Mouse (Mus musculus) right cerebral cortex, adult 2 months (tissue): Measurements from ENCODE around the gene Wfdc13.
A peak's percentile ranks its signal among the peaks of the same experiment; 100 is the strongest.
"Not testable (repeated sequence)": the region's sequence is repeated elsewhere in the genome, so short reads cannot be mapped to it uniquely, and the experiment has no call there.

Experiments used
- DNase-seq, 2 experiments: peaks; one replicate each; pipeline ENCODE4 v3.0.0; 2021 to 2022; ENCODE audit warnings: low spot score in 2 of 2

The Wfdc13 gene

DNA sequence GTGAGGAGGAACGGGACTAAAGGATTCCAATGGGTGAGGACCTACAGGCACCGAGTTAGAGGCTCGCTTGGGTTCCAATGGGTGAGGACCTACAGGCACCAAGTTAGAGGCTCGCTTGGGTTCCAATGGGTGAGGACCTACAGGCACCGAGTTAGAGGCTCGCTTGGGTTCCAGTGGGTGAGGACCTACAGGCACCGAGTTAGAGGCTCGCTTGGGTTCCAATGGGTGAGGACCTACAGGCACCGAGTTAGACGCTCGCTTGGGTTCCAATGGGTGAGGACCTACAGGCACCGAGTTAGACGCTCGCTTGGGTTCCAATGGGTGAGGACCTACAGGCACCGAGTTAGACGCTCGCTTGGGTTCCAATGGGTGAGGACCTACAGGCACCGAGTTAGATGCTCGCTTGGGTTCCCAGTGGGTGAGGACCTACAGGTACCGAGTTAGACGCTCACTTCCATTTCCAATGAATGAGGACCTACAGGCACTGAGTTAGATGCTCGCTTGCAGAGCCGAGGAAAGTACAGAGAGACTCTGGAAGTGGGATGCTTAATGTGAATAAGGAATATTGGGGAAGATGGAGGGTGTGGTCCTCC, 31.4 kb downstream of the Wfdc13 start:
- DNase-seq, result not testable (repeated sequence)

DNA sequence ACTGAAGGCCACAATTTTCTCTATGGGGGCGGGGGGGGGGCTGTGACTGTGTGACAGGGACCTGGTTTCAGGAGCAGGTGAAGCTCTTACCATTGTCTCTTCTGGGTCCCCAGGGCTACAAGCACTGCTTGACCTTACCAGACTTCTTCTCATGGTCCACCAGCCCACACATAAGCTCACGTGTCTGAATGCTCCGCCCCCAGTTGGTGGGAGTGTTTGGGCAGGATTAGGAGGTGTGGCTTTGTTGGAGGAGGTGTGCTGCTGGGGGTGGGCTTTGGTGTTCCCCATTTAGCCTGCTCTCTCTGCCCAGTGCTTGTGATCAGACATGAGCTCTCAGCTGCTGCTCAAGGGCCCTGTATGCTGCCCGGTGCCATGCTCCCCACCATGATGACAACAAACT, 38.4 kb downstream of the Wfdc13 start:
- no peak for DNase-seq

DNA sequence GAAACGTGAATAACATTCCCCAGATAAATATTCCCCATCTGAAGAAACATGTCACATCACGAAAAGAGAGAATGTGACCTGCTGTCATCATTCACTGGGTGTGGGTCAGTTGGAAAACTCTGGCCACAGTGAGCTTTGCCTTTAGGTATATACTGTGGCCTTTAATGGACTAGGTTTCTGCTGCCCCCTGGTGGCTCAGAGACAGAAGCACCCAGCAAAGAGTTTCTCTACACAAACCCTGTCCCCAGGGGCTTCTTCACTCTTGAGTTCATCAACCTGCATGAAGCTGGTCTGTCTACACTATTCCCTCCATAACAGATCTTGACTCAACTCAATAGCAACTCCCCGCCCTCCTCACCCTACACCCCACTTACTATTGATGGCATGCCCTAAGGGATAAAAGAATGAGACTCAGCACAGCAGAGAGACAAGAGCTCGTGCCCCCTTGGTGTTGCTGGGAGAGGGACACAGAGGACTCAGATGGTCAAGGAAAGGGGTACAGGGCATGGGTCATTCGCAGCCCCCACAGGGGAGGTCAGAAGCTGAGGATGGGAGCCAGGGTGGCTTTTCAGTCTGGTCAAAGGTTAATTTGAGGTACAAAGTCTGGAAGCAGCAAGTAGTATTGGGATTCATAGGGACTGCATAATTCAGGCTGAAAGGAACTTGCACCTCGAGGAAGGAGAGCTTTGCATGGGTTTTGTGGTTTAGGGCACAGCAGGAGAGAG, 41.1 kb downstream of the Wfdc13 start:
- DNase-seq, result peak; percentile 73 to 79

DNA sequence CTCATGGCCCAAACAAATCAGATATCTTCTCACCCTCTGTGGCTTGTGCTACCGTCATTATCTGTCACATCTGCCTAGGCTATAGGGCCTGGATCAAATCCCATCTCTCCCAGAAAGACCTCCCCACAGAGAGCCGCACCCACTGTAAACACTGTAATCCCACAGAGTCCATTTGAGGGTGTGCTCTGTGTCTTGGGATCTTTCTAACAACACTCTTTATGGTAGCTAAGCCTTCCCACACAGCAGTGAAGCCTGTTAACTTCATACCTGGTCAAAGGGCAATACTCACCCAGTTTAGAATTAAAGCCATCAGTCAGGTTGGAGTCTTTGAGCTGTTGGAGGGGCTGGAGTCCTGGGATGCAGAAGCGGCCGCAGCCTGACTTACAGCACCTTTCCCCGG, 46.8 kb downstream of the Wfdc13 start:
- DNase-seq, result no peak

DNA sequence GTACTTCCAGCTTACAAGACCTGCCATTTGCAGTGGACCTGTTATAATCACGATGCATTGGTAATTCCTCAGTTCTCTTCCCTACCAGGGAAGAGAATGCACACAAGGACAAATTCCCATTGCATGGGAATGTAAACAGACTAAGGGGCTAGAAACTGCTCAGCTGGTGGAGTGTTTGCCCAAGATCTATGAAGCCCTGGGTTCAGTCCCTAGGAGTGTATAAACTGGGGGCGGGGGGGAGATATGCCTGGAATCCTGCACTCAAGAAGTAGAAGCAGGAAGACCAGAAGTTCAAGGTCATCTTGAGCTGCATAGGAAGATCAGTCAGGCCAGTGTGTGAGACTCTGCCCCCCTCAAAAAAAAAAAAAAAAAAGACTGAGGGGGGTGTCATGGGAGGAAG, 48.4 kb downstream of the Wfdc13 start:
- DNase-seq, result no peak

DNA sequence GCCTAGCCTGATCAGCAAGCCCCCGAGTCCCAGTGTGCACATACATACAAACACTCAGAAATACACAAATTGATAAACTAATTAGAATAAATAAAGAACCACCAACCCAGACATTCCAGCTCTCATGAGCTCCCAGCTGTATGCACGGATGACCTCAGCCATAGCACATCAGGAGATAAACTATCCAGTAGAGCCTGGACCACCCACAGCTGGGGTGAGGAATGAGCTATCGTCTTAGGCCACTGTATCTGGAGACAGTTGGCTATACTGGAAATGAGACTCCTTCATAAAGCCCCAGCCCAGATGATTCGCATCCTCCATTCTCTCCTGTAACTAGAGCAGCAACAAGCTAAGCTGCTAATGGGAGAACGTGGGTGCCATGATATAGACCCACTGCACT, 49.9 kb downstream of the Wfdc13 start:
- DNase-seq, result no peak

DNA sequence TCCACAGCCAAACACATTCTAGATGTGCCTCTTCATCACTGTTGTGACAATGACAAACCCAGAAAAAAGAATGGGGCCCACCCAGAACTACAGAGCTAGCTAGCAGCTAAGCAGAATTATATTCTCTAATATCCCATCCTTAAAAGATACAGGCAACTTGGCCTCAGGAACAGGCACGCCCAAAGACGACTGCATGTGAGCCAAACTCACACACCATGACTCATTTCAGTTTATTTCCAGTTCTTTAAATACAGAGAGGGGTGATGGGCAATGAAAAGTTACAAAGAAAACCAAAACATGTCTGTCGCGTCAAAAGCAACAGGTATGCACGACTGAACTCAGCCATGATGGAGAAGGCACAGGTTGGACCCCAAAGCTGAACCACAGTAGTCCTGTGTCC, 50.5 kb downstream of the Wfdc13 start:
- DNase-seq, result no peak
